Mouse (Mus musculus) heart, postnatal 14 days (tissue): Measurements from ENCODE around the gene Pif1. TPM values are rescaled to one million over a fixed set of nuclear protein-coding genes. Genes with fewer than 3 reads are reported as not detected.
A peak's percentile ranks its signal among the peaks of the same experiment; 100 is the strongest.

Experiments
- DNase-seq, 2 experiments: peaks; one replicate each; pipeline ENCODE4 v3.0.0; 2021 to 2022
- intact Hi-C: fragments of 180-260 bp; cut with DNase I; formaldehyde crosslinking; loops from one replicate; pipeline ENCODE4 v1.15.1; 2025
- total RNA-seq, 2 experiments: library from RNA; stranded (reverse); gene quantifications; 2 replicates each; pipeline ENCODE4 v1.2.3; 2021

Pif1 gene
- total RNA-seq, 2 experiments from 2014 or later, result 0.79 to 1.3 TPM

GRCm38 (mm10) chr9:65629767-65630630, 43.0 kb downstream of the Pif1 start:
- intact Hi-C loops, result loop anchor here (2.0 to 5.0 kb wide), 2 partner anchors 17 to 32 kb away; no protein-coding TSS in a partner anchor
- peak; percentile 76 to 83 for DNase-seq

- peak; percentile 53 to 59 for DNase-seq
- intact Hi-C loops, result loop anchor here (2.0 kb wide), 1 partner anchor 16 kb away; no protein-coding TSS in a partner anchor
These were observed 43.8 kb downstream of the Pif1 start for GRCm38 (mm10) chr9:65630631-65631353.

- DNase-seq, result no peak
These were observed 44.5 kb downstream of the Pif1 start for GRCm38 (mm10) chr9:65631354-65632021.

GRCm38 (mm10) chr9:65635766-65636165, 48.8 kb downstream of the Pif1 start:
- DNase-seq, result no peak
- intact Hi-C loops, result no loop called here

More at GRCm38 (mm10) chr9:65631354-65632021, 44.5 kb downstream of the Pif1 start:
- intact Hi-C loops, result loop anchor here (2.0 kb wide), 1 partner anchor 15 kb away; no protein-coding TSS in a partner anchor

- no peak for DNase-seq
- intact Hi-C loops, result no loop called here
These were observed 50.0 kb downstream of the Pif1 start for GRCm38 (mm10) chr9:65636926-65637325.

GRCm38 (mm10) chr9:65639065-65639464, 52.1 kb downstream of the Pif1 start:
- intact Hi-C loops, result no loop called here
- DNase-seq, result no peak

GRCm38 (mm10) chr9:65640838-65641410, 54.0 kb downstream of the Pif1 start:
- no peak for DNase-seq
- intact Hi-C loops, result no loop called here

GRCm38 (mm10) chr9:65641446-65642052, 54.6 kb downstream of the Pif1 start:
- DNase-seq, result no peak
- intact Hi-C loops, result no loop called here

DNA sequence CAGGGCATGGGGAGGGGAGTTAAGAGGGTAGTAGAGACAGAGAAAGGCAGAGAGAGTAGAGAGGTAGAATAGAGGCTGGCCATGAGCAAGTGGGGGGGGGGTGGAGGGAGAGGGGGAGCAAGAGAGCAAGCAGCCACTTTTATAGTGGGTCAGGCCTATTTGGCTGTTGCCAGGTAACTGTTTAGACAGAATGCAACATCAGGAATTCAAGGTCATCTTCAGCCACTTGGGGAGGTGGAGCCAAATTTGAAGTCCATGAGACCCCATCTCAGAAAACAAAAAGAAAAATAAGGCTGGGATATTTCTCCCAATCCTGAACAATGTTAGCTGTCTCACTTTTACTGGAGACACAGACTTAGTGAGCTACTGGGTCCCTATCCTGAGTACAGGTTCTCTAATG, 55.6 kb downstream of the Pif1 start:
- no peak for DNase-seq
- intact Hi-C loops, result no loop called here

DNA sequence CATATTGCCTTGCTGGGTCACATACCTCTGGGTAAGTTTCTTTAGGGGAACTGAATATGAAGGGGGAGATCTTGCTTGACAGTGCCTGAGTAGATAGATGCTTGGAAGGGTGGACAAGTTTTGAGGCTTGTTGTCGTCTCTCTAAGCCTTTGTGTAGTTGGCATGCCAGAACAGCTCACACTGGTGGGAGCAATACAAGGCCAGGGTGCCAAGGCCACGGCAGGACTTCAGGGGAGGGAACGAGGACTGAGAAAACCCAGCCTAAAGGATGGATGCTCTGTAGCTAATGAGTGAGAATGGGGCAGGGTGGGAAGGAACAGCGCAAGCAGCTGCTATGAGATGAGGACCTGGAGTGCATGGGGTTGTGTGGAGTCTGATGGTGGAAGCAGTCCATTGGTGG, 58.0 kb downstream of the Pif1 start:
- intact Hi-C loops, result no loop called here
- DNase-seq, result no peak

Other genes with a start within 250 kb of the Pif1 start
- 10 to 100 TPM in 1 of 2 experiments, 1 to 10 TPM in 1; 9.6 to 11.3 TPM for gene Pdcd7, start 241.1 kb upstream of the Pif1 start, total RNA-seq
- gene Ubap1l, start 226.1 kb upstream of the Pif1 start, total RNA-seq, result under 1 TPM; 0.33 to 0.37 TPM
- gene Kbtbd13, start 195.5 kb upstream of the Pif1 start, total RNA-seq, result 1 to 10 TPM; 1.2 to 1.4 TPM
- 10 to 100 TPM in 1 of 2 experiments, 1 to 10 TPM in 1; 9.7 to 11.6 TPM for gene Rasl12, start 188.7 kb upstream of the Pif1 start, total RNA-seq
- not detected for gene Slc51b, start 164.2 kb upstream of the Pif1 start, total RNA-seq
- 1 to 10 TPM; 6.9 to 7.1 TPM for gene Mtfmt, start 151.4 kb upstream of the Pif1 start, total RNA-seq
- 10 to 100 TPM; 14.7 to 16.0 TPM for gene Spg21, start 126.2 kb upstream of the Pif1 start, total RNA-seq
- gene Ankdd1a, start 67.0 kb upstream of the Pif1 start, total RNA-seq, result not detected
- 10 to 100 TPM; 14.6 TPM for gene Plekho2, start 7.1 kb upstream of the Pif1 start, total RNA-seq
- 10 to 100 TPM; 39.1 to 40.7 TPM for gene Rbpms2, start 42.5 kb downstream of the Pif1 start, total RNA-seq
- gene Oaz2, start 80.8 kb downstream of the Pif1 start, total RNA-seq, result 100 to 1,000 TPM; 265 to 267 TPM
- 10 to 100 TPM; 27.5 to 28.3 TPM for gene Zfp609, start 240.4 kb downstream of the Pif1 start, total RNA-seq